In genomic region chr4:125160320-125160950, GRCm38 (mm10) we compare ENCODE assay signal across 8 mouse cellular contexts. TPM values are rescaled to one million over a fixed set of nuclear protein-coding genes. Genes with fewer than 3 reads are reported as not detected.
DNase-seq lines count a peak whose midpoint lies in the region; ATAC-seq and TF ChIP-seq lines count a peak whose summit lies in the region.

No protein-coding gene starts in this region.

- no peak overlapping the region for H3K4me3 ChIP-seq in bone marrow, adult 2 months (replicated peaks; ENCODE audit: control insufficient read depth, low read depth, low read length)
- peak overlapping the region; percentile 8; the same call in 1 of the 2 replicates for H3K4me3 ChIP-seq in embryonic facial prominence, embryonic 15.5 days (replicated peaks)
- H3K4me3 ChIP-seq in heart, embryonic 13.5 days, result no peak overlapping the region
- no peak overlapping the region; the same call in 1 of the 2 replicates for H3K4me3 ChIP-seq in kidney, embryonic 16.5 days (ENCODE audit: low read length)
- H3K4me3 ChIP-seq in limb, embryonic 15.5 days, result no peak overlapping the region

- peak overlapping the region; percentile 40 for H3K4me2 ChIP-seq in embryonic facial prominence, embryonic 15.5 days (replicated peaks)
- H3K4me2 ChIP-seq in heart, embryonic 13.5 days, result peak overlapping the region; percentile 54
- peak overlapping the region; percentile 37; the same call in 1 of the 2 replicates for H3K4me2 ChIP-seq in kidney, embryonic 16.5 days (replicated peaks; ENCODE audit: low read depth, low read length)
- peak overlapping the region; percentile 28; the same call in 1 of the 2 replicates for H3K4me2 ChIP-seq in limb, embryonic 15.5 days

- no peak for TF ChIP-seq POLR2A in bone marrow, adult 2 months (IDR thresholded peaks at IDR 0.05; ENCODE audit: borderline replicate concordance, control insufficient read depth, low read depth, low read length)

- no peak overlapping the region for H3K9ac ChIP-seq in embryonic facial prominence, embryonic 15.5 days
- H3K9ac ChIP-seq in heart, embryonic 13.5 days, result no peak overlapping the region
- no peak overlapping the region for H3K9ac ChIP-seq in kidney, embryonic 16.5 days (replicated peaks; ENCODE audit: low read length)
- H3K9ac ChIP-seq in limb, embryonic 15.5 days, result no peak overlapping the region

- H3K4me1 ChIP-seq in bone marrow, adult 2 months (ENCODE audit: control insufficient read depth, insufficient read depth, low read length), result peaks cover 2% of the 10 kb centered on the region; the same call in 1 of the 2 replicates
- H3K4me1 ChIP-seq in embryonic facial prominence, embryonic 15.5 days, result peaks cover 13% of the 10 kb centered on the region; the same call in 1 of the 2 replicates
- H3K4me1 ChIP-seq in heart, embryonic 13.5 days, result no peaks in the 10 kb centered on the region
- H3K4me1 ChIP-seq in kidney, embryonic 16.5 days (ENCODE audit: insufficient read depth, low read length), result no peaks in the 10 kb centered on the region
- H3K4me1 ChIP-seq in limb, embryonic 15.5 days, result 0 out of 2 replicates have a peak, but pooled peaks cover 5% of the 10 kb centered on the region

- peak; percentile 91 for TF ChIP-seq CTCF in bone marrow, adult 2 months (IDR thresholded peaks at IDR 0.05; ENCODE audit: control insufficient read depth, insufficient read depth, low read length)

- no peaks in the 10 kb centered on the region for H3K9me3 ChIP-seq in embryonic facial prominence, embryonic 15.5 days (replicated peaks)
- H3K9me3 ChIP-seq in heart, embryonic 13.5 days, result no peaks in the 10 kb centered on the region
- no peaks in the 10 kb centered on the region for H3K9me3 ChIP-seq in kidney, embryonic 16.5 days (ENCODE audit: low read length)
- no peaks in the 10 kb centered on the region for H3K9me3 ChIP-seq in limb, embryonic 15.5 days

- WGBS in bone marrow, adult 2 months, result 3% methylated on average over 19 of the region's 19 CpGs
- 5% methylated on average over 19 of the region's 19 CpGs for WGBS in embryonic facial prominence, embryonic 15.5 days
- WGBS in heart, embryonic 13.5 days, result 7% methylated on average over 19 of the region's 19 CpGs
- WGBS in kidney, embryonic 16.5 days, result 6% methylated on average over 19 of the region's 19 CpGs
- 8% methylated on average over 19 of the region's 19 CpGs for WGBS in limb, embryonic 15.5 days

- no peaks in the 10 kb centered on the region for H3K27me3 ChIP-seq in embryonic facial prominence, embryonic 15.5 days
- peaks cover 49% of the 10 kb centered on the region for H3K27me3 ChIP-seq in heart, embryonic 13.5 days (replicated peaks)
- H3K27me3 ChIP-seq in kidney, embryonic 16.5 days (ENCODE audit: insufficient read depth, low read length), result no peaks in the 10 kb centered on the region; the same call in 1 of the 2 replicates
- 0 out of 2 replicates have a peak, but pooled peaks cover 8% of the 10 kb centered on the region for H3K27me3 ChIP-seq in limb, embryonic 15.5 days

- H3K27ac ChIP-seq in bone marrow, adult 2 months (ENCODE audit: control insufficient read depth, insufficient read depth, low read depth, low read length, poor library complexity), result no peak overlapping the region
- no peak overlapping the region for H3K27ac ChIP-seq in embryonic facial prominence, embryonic 15.5 days (replicated peaks)
- H3K27ac ChIP-seq in heart, embryonic 13.5 days (replicated peaks), result no peak overlapping the region
- no peak overlapping the region for H3K27ac ChIP-seq in kidney, embryonic 16.5 days (ENCODE audit: low read length)
- H3K27ac ChIP-seq in limb, embryonic 15.5 days, result no peak overlapping the region

- H3K36me3 ChIP-seq in embryonic facial prominence, embryonic 15.5 days, result no peaks in the 10 kb centered on the region
- H3K36me3 ChIP-seq in heart, embryonic 13.5 days, result no peaks in the 10 kb centered on the region
- no peaks in the 10 kb centered on the region for H3K36me3 ChIP-seq in kidney, embryonic 16.5 days (ENCODE audit: insufficient read depth, low read length)
- no peaks in the 10 kb centered on the region for H3K36me3 ChIP-seq in limb, embryonic 15.5 days

- DNase-seq in 416B (ENCODE audit: low read depth), result peak; percentile 88
- DNase-seq in naive thymus-derived CD4-positive, alpha-beta T cell, adult 2 months (ENCODE audit: low read depth), result peak; percentile 84
- peak; percentile 78 to 91 for DNase-seq in spleen, postnatal 4 days (ENCODE audit: low spot score in 2 of 2)

- no peak for ATAC-seq in embryonic facial prominence, embryonic 15.5 days (ENCODE audit: insufficient number of reproducible peaks, low FRiP score, low TSS enrichment, low read depth)
- no peak for ATAC-seq in heart, embryonic 13.5 days (ENCODE audit: extremely low read depth, insufficient number of reproducible peaks, low FRiP score, low TSS enrichment)
- ATAC-seq in kidney, embryonic 16.5 days (ENCODE audit: low FRiP score, low TSS enrichment), result no peak
- ATAC-seq in limb, embryonic 15.5 days (ENCODE audit: insufficient number of reproducible peaks, low FRiP score, low TSS enrichment, low read depth), result no peak

RNA-seq across cellular contexts. Expression of gene Zc3h12a, which starts 32.8 kb away (rescaled TPM):
- 3.6 and 12.5 TPM in 2 replicates for polyA plus RNA-seq in bone marrow, adult 2 months (2011; ENCODE audit: insufficient read depth, insufficient read length, low replicate concordance, missing spikeins)
- 1.7 and 2.1 TPM in 2 replicates for polyA plus RNA-seq in embryonic facial prominence, embryonic 15.5 days (2015; fragmentation: Nextera tagmentation; extraction: Ambion mirVana)
- 0.59 and 0.62 TPM in 2 replicates for polyA plus RNA-seq in heart, embryonic 13.5 days (2015; fragmentation: Nextera tagmentation; extraction: Ambion mirVana)
- polyA plus RNA-seq in kidney, embryonic 16.5 days (2015; fragmentation: Nextera tagmentation; extraction: Ambion mirVana), result 0.66 and 0.90 TPM in 2 replicates
- 1.8 and 2.1 TPM in 2 replicates for polyA plus RNA-seq in limb, embryonic 15.5 days (2015; fragmentation: Nextera tagmentation; extraction: Ambion mirVana)
